Mouse (Mus musculus) liver, embryonic 14.5 days (tissue): ENCODE measurements around the gene Gm29776. TPM values are rescaled to one million over a fixed set of nuclear protein-coding genes. Genes with fewer than 3 reads are reported as not detected.

Source experiments
- ATAC-seq: fragments of 200-750 bp; cut with Nextera tagmentation; 2 replicates; pipeline ENCODE4 v1.8.0; 2017; ENCODE audit warnings: moderate number of reproducible peaks, mild to moderate bottlenecking, moderate library complexity; ENCODE audit not compliant: insufficient read depth
- DNase-seq, 3 experiments: peaks; one replicate each; pipeline ENCODE4 v3.0.0-alpha.2; 2012 to 2013; ENCODE audit warnings: low read depth in 3 of 3, low spot score in 3 of 3
- H3K27ac ChIP-seq: fragments of 300-500 bp; sonication (generic); 2 replicates; pipeline ENCODE4 v1.5.1; 2014; ENCODE audit warnings: moderate library complexity, mild to moderate bottlenecking, control low read depth, inconsistent platforms
- H3K27me3 ChIP-seq: fragments of 300-500 bp; sonication (generic); 2 replicates; pipeline ENCODE4 v1.6.1; 2014; ENCODE audit warnings: mild to moderate bottlenecking, low read length, moderate library complexity; ENCODE audit not compliant: control insufficient read depth, insufficient read depth
- H3K36me3 ChIP-seq: fragments of 300-500 bp; sonication (generic); replicated peaks from 2 replicates; pipeline ENCODE4 v1.6.1; 2014; ENCODE audit warnings: low read depth; ENCODE audit not compliant: control insufficient read depth, insufficient read depth
- H3K4me1 ChIP-seq, 2 experiments: fragments of 200-500 bp in 1 of 2; fragments of 300-500 bp in 1 of 2; sonication (generic) in 1 of 2; replicated peaks; 2 replicates each; pipeline ENCODE4 v1.6.1; 2012 to 2014; ENCODE audit warnings: antibody characterized with exemption in 1 of 2, inconsistent platforms in 1 of 2, low read length in 1 of 2; ENCODE audit not compliant: control insufficient read depth in 2 of 2, insufficient read depth in 2 of 2
- H3K4me2 ChIP-seq: fragments of 300-500 bp; sonication (generic); 2 replicates; pipeline ENCODE4 v1.6.1; 2014; ENCODE audit warnings: low read depth, mild to moderate bottlenecking, control low read depth, moderate library complexity
- H3K4me3 ChIP-seq, 2 experiments: fragments of 200-500 bp in 1 of 2; fragments of 300-500 bp in 1 of 2; sonication (generic) in 1 of 2; 2 replicates each; pipeline ENCODE4 v1.5.1; 2012 to 2014; ENCODE audit warnings: low read depth in 2 of 2, low read length in 2 of 2, mild to moderate bottlenecking in 2 of 2, control low read depth in 1 of 2, inconsistent platforms in 1 of 2, moderate library complexity in 1 of 2; ENCODE audit not compliant: insufficient read depth in 1 of 2
- H3K9ac ChIP-seq: fragments of 300-500 bp; sonication (generic); replicated peaks from 2 replicates; pipeline ENCODE4 v1.6.1; 2014; ENCODE audit warnings: mild to moderate bottlenecking, control low read depth, moderate library complexity
- H3K9me3 ChIP-seq: fragments of 300-500 bp; sonication (generic); 2 replicates; pipeline ENCODE4 v1.6.1; 2016; ENCODE audit warnings: low read length, mixed read lengths; ENCODE audit not compliant: control insufficient read depth
- CTCF ChIP-seq: IDR thresholded peaks from 2 replicates; pipeline ENCODE4 v1.5.1; 2016; ENCODE audit warnings: antibody characterized with exemption, low read depth, control low read depth
- EP300 ChIP-seq: IDR thresholded peaks from 2 replicates; pipeline ENCODE4 v1.6.1; 2016; ENCODE audit warnings: antibody characterized with exemption, low read depth
- WGBS: fragments of 180-500 bp; shearing (Covaris S2); extraction: QIAGEN DNeasy Blood & Tissue Kit; methylation state at CpG from one replicate; pipeline ENCODE4 v1.1.7; 2014; ENCODE audit not compliant: insufficient replicate concordance; 5-methylcytosine and 5-hydroxymethylcytosine counted together
- microRNA-seq: library from miRNA; unstranded; fragments of <30 nt; microRNA quantifications from one replicate; pipeline ENCODE4, GENCODE M21; 2016
- polyA plus RNA-seq, 2 experiments: library from polyadenylated mRNA; depleted of rRNA in 1 of 2; stranded (reverse) in 1 of 2; unstranded in 1 of 2; fragments of >200 nt; fragmentation: Nextera tagmentation in 1 of 2; extraction: Ambion mirVana in 1 of 2; gene quantifications; 2 replicates each; pipeline versions ENCODE4 v1.2.1 to v1.2.3; 2012 to 2014

The Gm29776 gene
- polyA plus RNA-seq, 2 experiments: 0.03 to 0.06 TPM

GRCm38 (mm10) chr14:54647900-54648299 lies 50.7 kb downstream of the Gm29776 start:
- Histone ChIP-seq H3K4me1 (peaks cover 8 to 11% of the 10 kb centered on the region in 2 experiments), H3K4me2 (no peak overlapping the region), H3K9ac (no peak overlapping the region), H3K4me3 (no peak overlapping the region), H3K9me3 (no peaks in the 10 kb centered on the region), H3K27me3 (no peaks in the 10 kb centered on the region), H3K27ac (no peak overlapping the region), H3K36me3 (peaks cover 82% of the 10 kb centered on the region)
- ATAC-seq: no peak
- no peak for DNase-seq
- 30% methylated on average over 4 of the region's 4 CpGs for WGBS
- TF ChIP-seq EP300 (no peak), CTCF (no peak)

GRCm38 (mm10) chr14:54646898-54647636 lies 51.6 kb downstream of the Gm29776 start:
- no peak overlapping the region for H3K27ac ChIP-seq
- no peak overlapping the region for H3K9ac ChIP-seq
- no peak for ATAC-seq
- no peak overlapping the region for H3K4me2 ChIP-seq
- H3K4me3 ChIP-seq: no peak overlapping the region
- TF ChIP-seq EP300 (no peak), CTCF (peak; percentile 56)
- no peaks in the 10 kb centered on the region for H3K27me3 ChIP-seq
- peaks cover 90% of the 10 kb centered on the region for H3K36me3 ChIP-seq
- H3K4me1 ChIP-seq: 0 out of 4 replicates have a peak, but pooled peaks cover 0 to 3% of the 10 kb centered on the region in 2 experiments
- no peaks in the 10 kb centered on the region for H3K9me3 ChIP-seq
- no peak for DNase-seq
- WGBS: 87% methylated on average over 8 of the region's 8 CpGs

- Histone ChIP-seq H3K27ac (no peak overlapping the region), H3K9me3 (no peaks in the 10 kb centered on the region), H3K36me3 (peaks cover 88% of the 10 kb centered on the region), H3K4me2 (no peak overlapping the region), H3K27me3 (no peaks in the 10 kb centered on the region), H3K4me1 (no peaks in the 10 kb centered on the region), H3K9ac (no peak overlapping the region), H3K4me3 (no peak overlapping the region)
- DNase-seq: no peak
- TF ChIP-seq EP300 (no peak), CTCF (no peak)
- WGBS: 91% methylated on average over 17 of the region's 17 CpGs
- ATAC-seq: no peak
Measured at GRCm38 (mm10) chr14:54646455-54646854, 52.2 kb downstream of the Gm29776 start.

- WGBS: 86% methylated on average over 9 of the region's 9 CpGs
- peaks cover 68% of the 10 kb centered on the region for H3K36me3 ChIP-seq
Measured at GRCm38 (mm10) chr14:54644294-54644693, 54.3 kb downstream of the Gm29776 start.

GRCm38 (mm10) chr14:54643011-54643410 lies 55.6 kb downstream of the Gm29776 start:
- no peak overlapping the region for H3K4me3 ChIP-seq
- H3K27ac ChIP-seq: no peak overlapping the region
- peaks cover 59% of the 10 kb centered on the region for H3K36me3 ChIP-seq
- no peak for ATAC-seq
- no peaks in the 10 kb centered on the region for H3K9me3 ChIP-seq
- no peak for DNase-seq
- H3K27me3 ChIP-seq: peaks cover 3% of the 10 kb centered on the region; the same call in 1 of the 2 replicates
- H3K9ac ChIP-seq: no peak overlapping the region
- TF ChIP-seq CTCF: no peak
- no peak for TF ChIP-seq EP300
- no peaks in the 10 kb centered on the region for H3K4me1 ChIP-seq
- 69% methylated on average over 2 of the region's 2 CpGs for WGBS
- H3K4me2 ChIP-seq: no peak overlapping the region

More at GRCm38 (mm10) chr14:54644294-54644693, 54.3 kb downstream of the Gm29776 start:
- Histone ChIP-seq H3K4me2 (no peak overlapping the region), H3K27me3 (peaks cover 3% of the 10 kb centered on the region; the same call in 1 of the 2 replicates), H3K9me3 (no peaks in the 10 kb centered on the region), H3K4me1 (no peaks in the 10 kb centered on the region), H3K4me3 (no peak overlapping the region), H3K9ac (no peak overlapping the region), H3K27ac (no peak overlapping the region)
- TF ChIP-seq CTCF: no peak
- no peak for TF ChIP-seq EP300
- ATAC-seq (no peak), DNase-seq (no peak)

Small RNAs within 50 kb of the gene (microRNA-seq; reads per million reads assigned to microRNA genes)
- not detected for gene Mir6948

Other genes starting within 250 kb of the Gm29776 start
- 12.8 and 12.9 TPM in 2 replicates for gene Lrp10, start 234.7 kb downstream of the Gm29776 start, polyA plus RNA-seq (2012; rRNA removed)
- 11.1 and 17.2 TPM in 2 replicates for gene Lrp10, start 234.7 kb downstream of the Gm29776 start, polyA plus RNA-seq (2014; fragmentation: Nextera tagmentation; extraction: Ambion mirVana)
- 0.09 and 0.12 TPM in 2 replicates for gene Rem2, start 222.7 kb downstream of the Gm29776 start, polyA plus RNA-seq (2012; rRNA removed)
- 0.05 TPM in 1 of 2 replicates, not detected in the other for gene Rem2, start 222.7 kb downstream of the Gm29776 start, polyA plus RNA-seq (2014; fragmentation: Nextera tagmentation; extraction: Ambion mirVana)
- 23.1 and 24.5 TPM in 2 replicates for gene Prmt5, start 181.3 kb downstream of the Gm29776 start, polyA plus RNA-seq (2012; rRNA removed)
- 26.8 and 28.5 TPM in 2 replicates for gene Prmt5, start 181.3 kb downstream of the Gm29776 start, polyA plus RNA-seq (2014; fragmentation: Nextera tagmentation; extraction: Ambion mirVana)
- gene Haus4, start 144.2 kb downstream of the Gm29776 start, polyA plus RNA-seq (2012; rRNA removed): 16.5 and 24.2 TPM in 2 replicates
- 31.6 and 33.7 TPM in 2 replicates for gene Haus4, start 144.2 kb downstream of the Gm29776 start, polyA plus RNA-seq (2014; fragmentation: Nextera tagmentation; extraction: Ambion mirVana)
- 3.7 TPM in 2 replicates for gene Ajuba, start 121.3 kb downstream of the Gm29776 start, polyA plus RNA-seq (2012; rRNA removed)
- gene Ajuba, start 121.3 kb downstream of the Gm29776 start, polyA plus RNA-seq (2014; fragmentation: Nextera tagmentation; extraction: Ambion mirVana): 1.0 and 1.8 TPM in 2 replicates
- 2.2 and 4.3 TPM in 2 replicates for gene 4931414P19Rik, start 92.8 kb downstream of the Gm29776 start, polyA plus RNA-seq (2012; rRNA removed)
- 1.1 and 1.9 TPM in 2 replicates for gene 4931414P19Rik, start 92.8 kb downstream of the Gm29776 start, polyA plus RNA-seq (2014; fragmentation: Nextera tagmentation; extraction: Ambion mirVana)
- 95.4 and 111 TPM in 2 replicates for gene Psmb5, start 80.8 kb downstream of the Gm29776 start, polyA plus RNA-seq (2012; rRNA removed)
- 205 and 223 TPM in 2 replicates for gene Psmb5, start 80.8 kb downstream of the Gm29776 start, polyA plus RNA-seq (2014; fragmentation: Nextera tagmentation; extraction: Ambion mirVana)
- not detected in 2 replicates for gene Psmb11, start 77.4 kb downstream of the Gm29776 start, polyA plus RNA-seq (2012; rRNA removed)
- 0.03 TPM in 1 of 2 replicates, not detected in the other for gene Psmb11, start 77.4 kb downstream of the Gm29776 start, polyA plus RNA-seq (2014; fragmentation: Nextera tagmentation; extraction: Ambion mirVana)
- not detected in 2 replicates for gene Gm17606, start 57.9 kb downstream of the Gm29776 start, polyA plus RNA-seq (2012; rRNA removed)
- not detected in 2 replicates for gene Gm17606, start 57.9 kb downstream of the Gm29776 start, polyA plus RNA-seq (2014; fragmentation: Nextera tagmentation; extraction: Ambion mirVana)
- gene Cdh24, start 57.5 kb downstream of the Gm29776 start, polyA plus RNA-seq (2012; rRNA removed): 1.4 and 1.6 TPM in 2 replicates
- gene Cdh24, start 57.5 kb downstream of the Gm29776 start, polyA plus RNA-seq (2014; fragmentation: Nextera tagmentation; extraction: Ambion mirVana): 0.08 and 0.13 TPM in 2 replicates
- gene 1700123O20Rik, start 12.6 kb downstream of the Gm29776 start, polyA plus RNA-seq (2012; rRNA removed): 29.6 and 33.6 TPM in 2 replicates
- 39.9 and 42.8 TPM in 2 replicates for gene 1700123O20Rik, start 12.6 kb downstream of the Gm29776 start, polyA plus RNA-seq (2014; fragmentation: Nextera tagmentation; extraction: Ambion mirVana)
- gene Acin1, start 11.9 kb downstream of the Gm29776 start, polyA plus RNA-seq (2012; rRNA removed): 43.5 and 64.5 TPM in 2 replicates
- 43.2 and 47.9 TPM in 2 replicates for gene Acin1, start 11.9 kb downstream of the Gm29776 start, polyA plus RNA-seq (2014; fragmentation: Nextera tagmentation; extraction: Ambion mirVana)
- gene Cebpe, start 13.3 kb upstream of the Gm29776 start, polyA plus RNA-seq (2012; rRNA removed): 5.4 and 6.3 TPM in 2 replicates
- gene Cebpe, start 13.3 kb upstream of the Gm29776 start, polyA plus RNA-seq (2014; fragmentation: Nextera tagmentation; extraction: Ambion mirVana): 4.3 and 5.1 TPM in 2 replicates
- 3.3 and 3.6 TPM in 2 replicates for gene Slc7a8, start 83.1 kb upstream of the Gm29776 start, polyA plus RNA-seq (2012; rRNA removed)
- gene Slc7a8, start 83.1 kb upstream of the Gm29776 start, polyA plus RNA-seq (2014; fragmentation: Nextera tagmentation; extraction: Ambion mirVana): 3.7 and 3.9 TPM in 2 replicates
- not detected in 2 replicates for gene Rnf212b, start 115.3 kb upstream of the Gm29776 start, polyA plus RNA-seq (2012; rRNA removed)
- gene Rnf212b, start 115.3 kb upstream of the Gm29776 start, polyA plus RNA-seq (2014; fragmentation: Nextera tagmentation; extraction: Ambion mirVana): not detected in 2 replicates
- gene Homez, start 172.1 kb upstream of the Gm29776 start, polyA plus RNA-seq (2012; rRNA removed): 0.78 and 0.96 TPM in 2 replicates
- 1.8 TPM in 2 replicates for gene Homez, start 172.1 kb upstream of the Gm29776 start, polyA plus RNA-seq (2014; fragmentation: Nextera tagmentation; extraction: Ambion mirVana)
- gene Ppp1r3e, start 178.7 kb upstream of the Gm29776 start, polyA plus RNA-seq (2012; rRNA removed): 1.9 and 2.6 TPM in 2 replicates
- 0.45 and 0.52 TPM in 2 replicates for gene Ppp1r3e, start 178.7 kb upstream of the Gm29776 start, polyA plus RNA-seq (2014; fragmentation: Nextera tagmentation; extraction: Ambion mirVana)
- 3.8 and 4.9 TPM in 2 replicates for gene Bcl2l2, start 184.5 kb upstream of the Gm29776 start, polyA plus RNA-seq (2012; rRNA removed)
- gene Bcl2l2, start 184.5 kb upstream of the Gm29776 start, polyA plus RNA-seq (2014; fragmentation: Nextera tagmentation; extraction: Ambion mirVana): 0.47 and 0.51 TPM in 2 replicates
- gene Gm20521, start 184.6 kb upstream of the Gm29776 start, polyA plus RNA-seq (2012; rRNA removed): 0.03 and 0.06 TPM in 2 replicates
- gene Gm20521, start 184.6 kb upstream of the Gm29776 start, polyA plus RNA-seq (2014; fragmentation: Nextera tagmentation; extraction: Ambion mirVana): not detected in 2 replicates
- gene Pabpn1, start 193.7 kb upstream of the Gm29776 start, polyA plus RNA-seq (2012; rRNA removed): 98.8 and 110 TPM in 2 replicates
- gene Pabpn1, start 193.7 kb upstream of the Gm29776 start, polyA plus RNA-seq (2014; fragmentation: Nextera tagmentation; extraction: Ambion mirVana): 47.1 and 51.7 TPM in 2 replicates
- 4.2 and 5.1 TPM in 2 replicates for gene Slc22a17, start 214.3 kb upstream of the Gm29776 start, polyA plus RNA-seq (2012; rRNA removed)
- gene Slc22a17, start 214.3 kb upstream of the Gm29776 start, polyA plus RNA-seq (2014; fragmentation: Nextera tagmentation; extraction: Ambion mirVana): 0.79 and 0.96 TPM in 2 replicates
- gene Efs, start 227.3 kb upstream of the Gm29776 start, polyA plus RNA-seq (2012; rRNA removed): 0.54 and 0.69 TPM in 2 replicates
- 0.23 and 0.39 TPM in 2 replicates for gene Efs, start 227.3 kb upstream of the Gm29776 start, polyA plus RNA-seq (2014; fragmentation: Nextera tagmentation; extraction: Ambion mirVana)
- not detected in 2 replicates for gene Il25, start 233.9 kb upstream of the Gm29776 start, polyA plus RNA-seq (2012; rRNA removed)
- gene Il25, start 233.9 kb upstream of the Gm29776 start, polyA plus RNA-seq (2014; fragmentation: Nextera tagmentation; extraction: Ambion mirVana): not detected in 2 replicates
- 0.04 TPM in 1 of 2 replicates, not detected in the other for gene Cmtm5, start 237.4 kb upstream of the Gm29776 start, polyA plus RNA-seq (2012; rRNA removed)
- gene Cmtm5, start 237.4 kb upstream of the Gm29776 start, polyA plus RNA-seq (2014; fragmentation: Nextera tagmentation; extraction: Ambion mirVana): not detected in 2 replicates